Mouse (Mus musculus): ENCODE measurements around the gene Pla2g15. TPM values are rescaled to one million over a fixed set of nuclear protein-coding genes. Genes with fewer than 3 reads are reported as not detected.

Gene Pla2g15
- polyA plus RNA-seq (2015; fragmentation: Nextera tagmentation; extraction: Ambion mirVana), result 8.8 and 9.1 TPM in 2 replicates

DNA sequence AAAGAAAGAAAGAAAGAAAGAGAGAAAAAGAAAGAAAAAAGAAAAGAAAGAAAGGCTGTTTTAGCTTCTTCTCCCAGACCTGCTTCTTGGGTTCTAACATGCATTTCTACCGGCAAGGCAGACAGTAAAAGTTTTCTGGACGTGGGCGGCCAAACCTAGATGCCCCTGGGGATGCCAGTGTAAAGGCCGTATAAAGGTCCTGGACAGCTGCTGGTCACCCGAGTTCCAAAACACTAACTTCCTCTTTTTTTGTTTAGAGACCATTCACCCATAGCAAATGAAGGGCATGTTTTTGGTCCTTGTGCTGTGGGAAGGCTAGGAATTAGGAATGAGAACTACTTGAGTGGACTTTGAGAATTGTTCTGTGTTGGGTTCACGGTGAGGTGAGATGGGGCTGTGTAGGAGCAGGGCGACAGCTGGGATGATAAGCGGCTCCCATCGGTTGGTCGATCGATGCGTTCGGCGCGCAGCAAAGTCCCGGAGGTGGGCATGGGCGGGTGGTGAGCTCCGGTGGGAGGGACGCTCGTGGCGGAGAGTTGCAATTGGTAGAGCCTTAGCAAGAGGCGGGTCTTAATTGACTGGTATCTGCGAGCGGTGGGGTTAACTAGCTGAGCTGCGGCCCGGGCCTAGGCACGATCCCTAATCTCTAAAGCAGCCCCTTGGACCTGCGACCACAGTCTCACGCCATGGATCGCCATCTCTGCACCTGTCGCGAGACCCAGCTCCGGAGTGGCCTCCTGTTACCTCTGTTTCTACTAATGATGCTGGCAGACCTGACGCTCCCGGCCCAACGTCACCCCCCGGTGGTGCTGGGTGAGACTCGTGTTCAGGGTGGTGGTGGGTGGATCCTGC lies at the start of gene Pla2g15:
Gene Pla2g15, plus strand, starts transcription at position 599 of the 852 bp plus-strand sequence.
- no peaks in the 10 kb centered on the region for H3K27me3 ChIP-seq (ENCODE audit: control insufficient read depth, insufficient read depth, low read depth, low read length)
- peak; percentile 96 for ATAC-seq (ENCODE audit: low read depth)
- H3K4me1 ChIP-seq (ENCODE audit: control insufficient read depth, low read depth, low read length), result peaks cover 15% of the 10 kb centered on the region
- H3K4me2 ChIP-seq (ENCODE audit: low read depth, low read length), result peak within 1 kb of the TSS; percentile 80
- H3K9ac ChIP-seq (ENCODE audit: low read depth, low read length), result peak within 1 kb of the TSS; percentile 62
- H3K27ac ChIP-seq (ENCODE audit: low read length), result peak within 1 kb of the TSS; percentile 58
- peak within 1 kb of the TSS; percentile 72 for H3K4me3 ChIP-seq (ENCODE audit: low read depth, low read length)
- no peaks in the 10 kb centered on the region for H3K9me3 ChIP-seq (replicated peaks; ENCODE audit: control insufficient read depth, low read length)
- H3K36me3 ChIP-seq (ENCODE audit: control insufficient read depth, insufficient read depth), result no peaks in the 10 kb centered on the region
- WGBS (ENCODE audit: insufficient replicate concordance), result under 1% methylated on average over 38 of the region's 38 CpGs

DNA sequence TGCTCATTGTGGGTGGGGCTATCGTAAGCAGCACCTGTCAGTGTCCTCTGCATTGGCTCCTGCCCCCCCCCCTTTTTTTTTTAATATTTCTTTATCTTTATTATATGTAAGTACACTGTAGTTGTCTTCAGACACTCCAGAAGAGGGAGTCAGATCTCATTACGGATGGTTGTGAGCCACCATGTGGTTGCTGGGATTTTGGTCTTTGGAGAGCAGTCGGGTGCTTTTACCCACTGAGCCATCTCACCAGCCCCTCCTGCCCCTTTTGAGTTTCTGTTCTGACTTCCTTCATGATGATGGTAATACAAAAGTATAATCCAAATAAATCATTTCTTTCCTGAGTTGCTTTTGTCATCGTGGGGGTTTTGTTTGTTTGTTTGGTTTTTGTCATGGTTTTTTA lies 47.9 kb upstream of the Pla2g15 start:
- Histone ChIP-seq H3K9me3 (replicated peaks; ENCODE audit: control insufficient read depth, low read length) (no peaks in the 10 kb centered on the region), H3K36me3 (ENCODE audit: control insufficient read depth, insufficient read depth) (peaks cover 10% of the 10 kb centered on the region), H3K27me3 (ENCODE audit: control insufficient read depth, insufficient read depth, low read depth, low read length) (no peaks in the 10 kb centered on the region), H3K4me1 (ENCODE audit: control insufficient read depth, low read depth, low read length) (no peaks in the 10 kb centered on the region), H3K27ac (ENCODE audit: low read length) (no peak overlapping the region), H3K4me2 (ENCODE audit: low read depth, low read length) (no peak overlapping the region), H3K9ac (ENCODE audit: low read depth, low read length) (no peak overlapping the region), H3K4me3 (ENCODE audit: low read depth, low read length) (no peak overlapping the region)
- WGBS (ENCODE audit: insufficient replicate concordance), result 79% methylated on average over 4 of the region's 4 CpGs
- no peak for ATAC-seq (ENCODE audit: low read depth)

DNA sequence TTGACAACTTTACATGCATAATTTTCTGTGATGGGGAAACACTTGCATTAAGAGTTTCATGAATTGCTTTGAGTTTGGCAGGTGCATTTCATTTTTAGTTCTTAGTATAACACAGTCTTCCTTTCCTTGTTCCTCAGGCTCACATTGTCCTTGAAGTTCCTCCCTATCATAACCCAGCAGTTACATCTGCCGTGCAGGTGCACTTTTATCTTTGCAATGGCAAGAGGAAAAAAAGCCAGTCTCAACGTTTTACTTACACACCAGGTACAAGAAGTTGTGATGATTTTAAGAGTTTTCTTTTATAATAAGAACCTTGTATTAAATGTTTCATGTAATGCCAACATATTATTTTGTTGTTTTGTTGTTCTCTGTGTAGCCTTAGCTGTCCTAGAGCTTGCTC lies 46.3 kb upstream of the Pla2g15 start:
- H3K4me2 ChIP-seq (ENCODE audit: low read depth, low read length), result no peak overlapping the region
- H3K4me1 ChIP-seq (ENCODE audit: control insufficient read depth, low read depth, low read length), result no peaks in the 10 kb centered on the region
- peaks cover 19% of the 10 kb centered on the region for H3K36me3 ChIP-seq (ENCODE audit: control insufficient read depth, insufficient read depth)
- no peak overlapping the region for H3K9ac ChIP-seq (ENCODE audit: low read depth, low read length)
- no peak overlapping the region for H3K27ac ChIP-seq (ENCODE audit: low read length)
- no peak for ATAC-seq (ENCODE audit: low read depth)
- no peaks in the 10 kb centered on the region for H3K27me3 ChIP-seq (ENCODE audit: control insufficient read depth, insufficient read depth, low read depth, low read length)
- WGBS (ENCODE audit: insufficient replicate concordance), result 48% methylated on average over 2 of the region's 2 CpGs
- no peak overlapping the region for H3K4me3 ChIP-seq (ENCODE audit: low read depth, low read length)
- no peaks in the 10 kb centered on the region for H3K9me3 ChIP-seq (replicated peaks; ENCODE audit: control insufficient read depth, low read length)

DNA sequence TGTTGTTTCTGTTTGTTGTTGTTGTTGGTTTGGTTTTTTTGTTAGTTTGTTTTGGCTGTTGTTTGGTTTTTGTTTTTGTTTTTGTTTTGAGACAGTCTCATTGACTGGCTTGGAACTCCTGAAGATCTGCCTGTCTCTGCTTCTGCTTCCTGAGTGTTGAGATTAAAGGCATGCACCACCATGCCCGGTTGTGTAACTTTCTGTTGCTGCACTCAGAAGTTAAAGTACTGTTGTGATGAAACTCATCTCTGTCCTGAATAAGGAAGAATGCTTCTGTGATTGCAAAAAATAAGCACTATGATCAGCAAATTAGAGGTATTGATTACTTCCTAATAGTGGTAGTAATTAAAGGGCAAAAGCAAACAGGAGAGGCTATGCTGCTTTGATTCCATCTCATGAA lies 44.0 kb upstream of the Pla2g15 start:
- no peaks in the 10 kb centered on the region for H3K4me1 ChIP-seq (ENCODE audit: control insufficient read depth, low read depth, low read length)
- peaks cover 24% of the 10 kb centered on the region for H3K36me3 ChIP-seq (ENCODE audit: control insufficient read depth, insufficient read depth)
- no peaks in the 10 kb centered on the region for H3K27me3 ChIP-seq (ENCODE audit: control insufficient read depth, insufficient read depth, low read depth, low read length)
- no peak overlapping the region for H3K9ac ChIP-seq (ENCODE audit: low read depth, low read length)
- no peaks in the 10 kb centered on the region for H3K9me3 ChIP-seq (replicated peaks; ENCODE audit: control insufficient read depth, low read length)
- 60% methylated on average over 1 of the region's 1 CpGs for WGBS (ENCODE audit: insufficient replicate concordance)
- no peak overlapping the region for H3K4me2 ChIP-seq (ENCODE audit: low read depth, low read length)
- ATAC-seq (ENCODE audit: low read depth), result no peak
- no peak overlapping the region for H3K4me3 ChIP-seq (ENCODE audit: low read depth, low read length)
- no peak overlapping the region for H3K27ac ChIP-seq (ENCODE audit: low read length)

DNA sequence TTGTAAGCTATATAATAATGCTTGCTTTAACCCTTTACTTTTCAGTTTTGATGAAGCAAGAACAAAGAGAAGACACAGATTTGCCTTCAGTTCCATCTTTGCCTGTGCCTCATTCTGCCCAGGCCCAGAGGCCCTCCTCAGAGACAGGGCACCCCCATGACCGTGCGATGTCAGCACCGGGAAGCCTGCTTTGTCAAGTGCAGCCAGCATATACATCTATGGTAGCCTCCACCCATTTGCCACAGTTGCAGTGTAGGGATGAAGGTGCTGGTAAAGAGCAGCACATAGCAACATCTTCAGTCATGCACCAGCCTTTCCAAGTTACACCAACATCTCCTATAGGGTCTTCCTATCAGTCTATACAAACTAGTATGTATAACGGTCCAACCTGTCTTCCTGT lies 42.1 kb upstream of the Pla2g15 start:
- H3K27ac ChIP-seq (ENCODE audit: low read length), result no peak overlapping the region
- no peak overlapping the region for H3K9ac ChIP-seq (ENCODE audit: low read depth, low read length)
- 88% methylated on average over 4 of the region's 4 CpGs for WGBS (ENCODE audit: insufficient replicate concordance)
- H3K9me3 ChIP-seq (replicated peaks; ENCODE audit: control insufficient read depth, low read length), result no peaks in the 10 kb centered on the region
- no peaks in the 10 kb centered on the region for H3K4me1 ChIP-seq (ENCODE audit: control insufficient read depth, low read depth, low read length)
- peaks cover 27% of the 10 kb centered on the region for H3K36me3 ChIP-seq (ENCODE audit: control insufficient read depth, insufficient read depth)
- ATAC-seq (ENCODE audit: low read depth), result no peak
- H3K4me3 ChIP-seq (ENCODE audit: low read depth, low read length), result no peak overlapping the region
- H3K27me3 ChIP-seq (ENCODE audit: control insufficient read depth, insufficient read depth, low read depth, low read length), result no peaks in the 10 kb centered on the region
- no peak overlapping the region for H3K4me2 ChIP-seq (ENCODE audit: low read depth, low read length)

DNA sequence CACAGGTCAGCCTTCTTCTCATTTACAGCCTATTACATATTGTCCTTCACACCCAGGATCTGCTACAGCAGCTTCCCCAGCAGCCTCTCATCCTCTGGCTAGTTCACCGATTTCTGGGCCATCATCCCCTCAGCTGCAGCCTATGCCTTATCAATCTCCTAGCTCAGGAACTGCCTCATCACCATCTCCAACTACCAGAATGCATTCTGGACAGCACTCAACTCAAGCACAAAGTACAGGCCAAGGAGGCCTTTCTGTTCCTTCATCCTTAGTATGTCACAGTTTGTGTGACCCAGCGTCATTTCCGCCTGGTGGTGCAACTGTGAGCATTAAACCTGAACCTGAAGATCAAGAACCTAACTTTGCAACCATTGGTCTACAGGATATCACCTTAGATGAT lies 41.5 kb upstream of the Pla2g15 start:
- Histone ChIP-seq H3K9ac (ENCODE audit: low read depth, low read length) (no peak overlapping the region), H3K36me3 (ENCODE audit: control insufficient read depth, insufficient read depth) (peaks cover 27% of the 10 kb centered on the region), H3K4me2 (ENCODE audit: low read depth, low read length) (no peak overlapping the region), H3K27me3 (ENCODE audit: control insufficient read depth, insufficient read depth, low read depth, low read length) (no peaks in the 10 kb centered on the region), H3K4me3 (ENCODE audit: low read depth, low read length) (no peak overlapping the region), H3K27ac (ENCODE audit: low read length) (no peak overlapping the region), H3K9me3 (replicated peaks; ENCODE audit: control insufficient read depth, low read length) (no peaks in the 10 kb centered on the region), H3K4me1 (ENCODE audit: control insufficient read depth, low read depth, low read length) (no peaks in the 10 kb centered on the region)
- 88% methylated on average over 3 of the region's 3 CpGs for WGBS (ENCODE audit: insufficient replicate concordance)
- no peak for ATAC-seq (ENCODE audit: low read depth)

DNA sequence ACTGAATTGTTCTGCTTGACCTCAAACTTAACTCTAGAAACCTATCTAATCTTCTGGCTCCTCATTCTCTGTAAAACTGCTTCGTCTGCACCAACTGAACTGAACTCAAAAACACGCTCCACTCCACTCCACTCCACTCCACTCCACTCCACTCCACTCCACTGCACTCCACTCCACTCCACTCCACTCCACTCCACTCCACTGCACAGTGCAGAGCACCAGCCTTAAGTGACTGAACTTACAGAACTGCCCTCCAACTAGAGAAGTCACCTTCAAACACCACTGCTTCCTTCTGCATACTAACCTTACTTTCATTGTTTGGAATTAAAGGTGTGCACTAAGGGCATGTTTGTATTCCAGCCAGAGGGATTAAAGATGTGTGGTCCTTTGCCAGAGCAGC lies 38.2 kb upstream of the Pla2g15 start:
- peaks cover 29% of the 10 kb centered on the region for H3K36me3 ChIP-seq (ENCODE audit: control insufficient read depth, insufficient read depth)

DNA sequence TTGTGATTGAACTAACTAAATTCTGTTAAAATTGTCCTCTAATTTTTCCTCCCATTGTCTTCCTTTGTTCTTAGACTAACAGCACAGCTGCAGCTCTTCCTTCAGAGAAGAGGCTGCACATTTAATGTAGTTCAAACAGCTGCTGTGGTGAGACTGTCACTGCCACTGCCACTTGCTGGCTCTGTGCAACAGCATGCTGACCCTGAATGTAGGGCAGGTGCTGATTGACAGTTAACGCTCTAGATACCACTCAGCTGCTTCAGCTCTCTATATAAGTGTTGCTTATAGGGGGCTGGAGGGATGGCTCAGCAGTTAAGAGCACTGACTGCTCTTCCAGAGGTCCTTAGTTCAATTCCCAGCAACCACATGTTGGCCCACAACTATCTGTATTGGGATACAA lies 37.7 kb upstream of the Pla2g15 start:
- no peak overlapping the region for H3K9ac ChIP-seq (ENCODE audit: low read depth, low read length)
- H3K27me3 ChIP-seq (ENCODE audit: control insufficient read depth, insufficient read depth, low read depth, low read length), result no peaks in the 10 kb centered on the region
- H3K4me3 ChIP-seq (ENCODE audit: low read depth, low read length), result no peak overlapping the region
- H3K4me1 ChIP-seq (ENCODE audit: control insufficient read depth, low read depth, low read length), result no peaks in the 10 kb centered on the region
- H3K4me2 ChIP-seq (ENCODE audit: low read depth, low read length), result no peak overlapping the region
- ATAC-seq (ENCODE audit: low read depth), result no peak
- peaks cover 29% of the 10 kb centered on the region for H3K36me3 ChIP-seq (ENCODE audit: control insufficient read depth, insufficient read depth)
- WGBS (ENCODE audit: insufficient replicate concordance), result 84% methylated on average over 1 of the region's 1 CpGs
- no peaks in the 10 kb centered on the region for H3K9me3 ChIP-seq (replicated peaks; ENCODE audit: control insufficient read depth, low read length)
- no peak overlapping the region for H3K27ac ChIP-seq (ENCODE audit: low read length)

More for the DNA sequence above, 38.2 kb upstream of the Pla2g15 start:
- H3K9me3 ChIP-seq (replicated peaks; ENCODE audit: control insufficient read depth, low read length), result no peaks in the 10 kb centered on the region
- no peaks in the 10 kb centered on the region for H3K4me1 ChIP-seq (ENCODE audit: control insufficient read depth, low read depth, low read length)
- H3K27ac ChIP-seq (ENCODE audit: low read length), result no peak overlapping the region
- WGBS (ENCODE audit: insufficient replicate concordance), result 79% methylated on average over 2 of the region's 2 CpGs
- no peak for ATAC-seq (ENCODE audit: low read depth)
- no peak overlapping the region for H3K4me2 ChIP-seq (ENCODE audit: low read depth, low read length)
- H3K27me3 ChIP-seq (ENCODE audit: control insufficient read depth, insufficient read depth, low read depth, low read length), result no peaks in the 10 kb centered on the region
- H3K4me3 ChIP-seq (ENCODE audit: low read depth, low read length), result no peak overlapping the region
- H3K9ac ChIP-seq (ENCODE audit: low read depth, low read length), result no peak overlapping the region

DNA sequence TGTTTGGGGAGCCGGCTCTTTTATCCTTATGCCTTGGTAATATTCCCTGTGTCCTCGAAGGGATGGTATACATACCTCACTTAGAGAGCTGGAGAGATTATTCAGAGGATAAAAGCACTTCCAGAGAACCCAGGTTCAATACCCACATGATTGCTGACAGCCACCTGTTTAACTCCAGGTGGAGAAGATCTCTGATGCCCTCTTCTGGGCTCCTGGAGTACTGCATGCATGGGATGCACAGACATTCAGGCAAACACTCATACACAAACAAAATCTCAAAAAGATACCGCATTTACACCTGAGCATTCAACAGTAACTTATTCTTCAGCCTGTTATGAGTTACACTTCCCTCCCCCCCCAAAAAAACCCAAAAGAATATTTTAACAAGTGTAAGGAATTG lies 34.3 kb upstream of the Pla2g15 start:
- WGBS (ENCODE audit: insufficient replicate concordance), result 89% methylated on average over 3 of the region's 3 CpGs
- no peaks in the 10 kb centered on the region for H3K27me3 ChIP-seq (ENCODE audit: control insufficient read depth, insufficient read depth, low read depth, low read length)
- H3K9ac ChIP-seq (ENCODE audit: low read depth, low read length), result no peak overlapping the region
- ATAC-seq (ENCODE audit: low read depth), result no peak
- H3K9me3 ChIP-seq (replicated peaks; ENCODE audit: control insufficient read depth, low read length), result no peaks in the 10 kb centered on the region
- H3K27ac ChIP-seq (ENCODE audit: low read length), result no peak overlapping the region
- H3K36me3 ChIP-seq (ENCODE audit: control insufficient read depth, insufficient read depth), result peaks cover 14% of the 10 kb centered on the region; the same call in 1 of the 2 replicates
- H3K4me1 ChIP-seq (ENCODE audit: control insufficient read depth, low read depth, low read length), result no peaks in the 10 kb centered on the region
- no peak overlapping the region for H3K4me2 ChIP-seq (ENCODE audit: low read depth, low read length)
- H3K4me3 ChIP-seq (ENCODE audit: low read depth, low read length), result no peak overlapping the region
